Mouse (Mus musculus): ENCODE results near the gene Zc3h10. TPM values are rescaled to one million over a fixed set of nuclear protein-coding genes. Genes with fewer than 3 reads are reported as not detected.
A peak's percentile ranks its signal among the peaks of the same experiment; 100 is the strongest.

The Zc3h10 gene
- polyA plus RNA-seq, 1 experiment from 2014 or later: 16.9 TPM

DNA sequence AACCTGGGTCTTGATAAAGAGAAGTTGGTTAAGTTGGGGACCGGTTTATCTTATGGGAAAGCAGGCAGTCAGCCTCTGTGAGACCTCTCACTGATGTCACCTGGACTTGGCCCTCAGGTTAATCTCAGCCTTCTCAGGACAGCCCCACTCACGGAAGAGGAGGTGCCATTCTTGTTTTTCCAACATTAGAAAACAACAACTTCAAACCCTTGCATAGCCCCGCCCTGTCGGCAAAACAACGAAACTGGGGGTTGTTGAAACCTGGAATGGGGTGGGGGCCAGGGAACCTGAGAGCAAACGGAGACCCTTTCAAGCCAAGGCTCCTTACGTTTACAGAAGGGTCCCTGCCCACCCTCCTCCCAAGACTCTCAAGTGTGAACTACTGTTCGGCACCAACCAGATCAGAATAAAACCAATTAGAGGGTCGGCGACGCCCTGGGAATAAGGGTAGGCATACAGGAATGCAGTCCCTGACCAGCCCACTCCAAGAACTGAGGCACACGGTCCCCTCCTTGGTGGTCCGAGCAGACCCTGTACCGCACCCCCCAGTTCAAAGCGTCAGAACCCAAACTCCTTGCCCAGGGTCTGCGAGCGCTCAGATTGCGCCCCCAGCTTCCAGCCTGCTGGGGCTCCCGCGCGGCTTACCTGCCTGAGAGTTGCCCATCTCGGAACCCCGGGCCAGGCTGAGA, 41.3 kb upstream of the Zc3h10 start:
- Histone ChIP-seq H3K4me3 (replicated peaks; ENCODE audit: low read depth, low read length) (peak overlapping the region; percentile 71), H3K9ac (ENCODE audit: low read depth, low read length) (peak overlapping the region; percentile 65), H3K4me2 (ENCODE audit: low read length) (peak overlapping the region; percentile 99), H3K27ac (peak overlapping the region; percentile 95), H3K4me1 (replicated peaks; ENCODE audit: insufficient read depth, low read length) (peaks cover 3% of the 10 kb centered on the region; the same call in 1 of the 2 replicates), H3K9me3 (replicated peaks; ENCODE audit: low read length) (no peaks in the 10 kb centered on the region), H3K27me3 (ENCODE audit: insufficient read depth, low read length) (no peaks in the 10 kb centered on the region), H3K36me3 (ENCODE audit: insufficient read depth, low read length) (no peaks in the 10 kb centered on the region)
- WGBS: 3% methylated on average over 23 of the region's 23 CpGs
- TF ChIP-seq CTCF (IDR thresholded peaks at IDR 0.05; ENCODE audit: low read depth): no peak
- ATAC-seq (replicated peaks; ENCODE audit: low FRiP score, low read depth) (0 out of 2 replicates have a peak, but pooled peaks have one; percentile 9), DNase-seq (ENCODE audit: low spot score) (no peak)

DNA sequence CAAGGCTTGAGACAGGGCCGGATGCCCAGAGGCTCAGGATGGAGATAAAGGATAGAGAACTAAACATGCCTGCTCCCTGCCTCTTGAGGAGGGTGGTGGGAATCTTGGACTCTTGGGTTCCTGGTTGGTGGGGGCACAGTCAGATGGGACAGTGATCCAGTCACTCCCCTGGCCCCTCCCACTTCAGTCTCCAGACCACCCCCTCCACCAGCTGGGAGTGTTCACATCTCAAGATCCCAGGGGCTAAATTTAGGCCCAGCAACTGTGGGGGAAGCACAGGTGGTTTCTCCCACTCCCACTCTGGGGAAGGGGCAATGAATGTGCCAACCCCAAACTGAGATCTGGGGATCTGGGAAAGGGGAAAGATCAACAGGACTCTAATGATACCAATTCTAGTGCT, 40.6 kb upstream of the Zc3h10 start:
- peaks cover 3% of the 10 kb centered on the region; the same call in 1 of the 2 replicates for H3K4me1 ChIP-seq (replicated peaks; ENCODE audit: insufficient read depth, low read length)
- H3K27ac ChIP-seq: peak overlapping the region; percentile 95
- no peaks in the 10 kb centered on the region for H3K36me3 ChIP-seq (ENCODE audit: insufficient read depth, low read length)
- H3K9ac ChIP-seq (ENCODE audit: low read depth, low read length): no peak overlapping the region
- H3K4me2 ChIP-seq (ENCODE audit: low read length): peak overlapping the region; percentile 99
- peak overlapping the region; percentile 71; the same call in 1 of the 2 replicates for H3K4me3 ChIP-seq (replicated peaks; ENCODE audit: low read depth, low read length)
- no peaks in the 10 kb centered on the region for H3K9me3 ChIP-seq (replicated peaks; ENCODE audit: low read length)
- TF ChIP-seq CTCF (IDR thresholded peaks at IDR 0.05; ENCODE audit: low read depth): no peak
- 71% methylated on average over 1 of the region's 1 CpGs for WGBS
- DNase-seq (ENCODE audit: low spot score) (no peak), ATAC-seq (replicated peaks; ENCODE audit: low FRiP score, low read depth) (no peak)
- no peaks in the 10 kb centered on the region for H3K27me3 ChIP-seq (ENCODE audit: insufficient read depth, low read length)

DNA sequence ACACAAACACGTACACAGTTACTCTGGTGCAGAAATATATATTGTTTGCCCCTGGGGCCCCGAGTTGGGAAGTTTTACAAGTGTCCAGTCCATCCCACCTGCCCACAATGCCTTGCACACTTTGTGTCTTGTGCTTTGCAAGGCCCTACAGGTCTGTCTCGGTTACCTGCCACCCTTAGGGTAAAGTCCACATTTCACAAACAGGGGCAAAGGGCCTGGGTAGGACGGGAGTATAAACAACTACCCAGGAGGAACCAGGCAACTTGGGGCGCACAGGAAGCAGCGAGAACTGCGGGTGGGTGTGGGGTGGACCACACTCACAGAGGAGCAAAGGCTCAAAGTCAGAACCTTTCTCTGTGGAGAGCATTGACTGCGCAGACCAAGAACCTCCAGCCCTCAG, 40.1 kb upstream of the Zc3h10 start:
- Histone ChIP-seq H3K4me1 (replicated peaks; ENCODE audit: insufficient read depth, low read length) (peaks cover 3% of the 10 kb centered on the region; the same call in 1 of the 2 replicates), H3K9me3 (replicated peaks; ENCODE audit: low read length) (no peaks in the 10 kb centered on the region), H3K4me3 (replicated peaks; ENCODE audit: low read depth, low read length) (no peak overlapping the region; the same call in 1 of the 2 replicates), H3K27ac (peak overlapping the region; percentile 95), H3K4me2 (ENCODE audit: low read length) (peak overlapping the region; percentile 99), H3K9ac (ENCODE audit: low read depth, low read length) (no peak overlapping the region), H3K36me3 (ENCODE audit: insufficient read depth, low read length) (no peaks in the 10 kb centered on the region), H3K27me3 (ENCODE audit: insufficient read depth, low read length) (no peaks in the 10 kb centered on the region)
- no peak for DNase-seq (ENCODE audit: low spot score)
- ATAC-seq (replicated peaks; ENCODE audit: low FRiP score, low read depth): peak; percentile 31
- no peak for TF ChIP-seq CTCF (IDR thresholded peaks at IDR 0.05; ENCODE audit: low read depth)
- 49% methylated on average over 8 of the region's 8 CpGs for WGBS

DNA sequence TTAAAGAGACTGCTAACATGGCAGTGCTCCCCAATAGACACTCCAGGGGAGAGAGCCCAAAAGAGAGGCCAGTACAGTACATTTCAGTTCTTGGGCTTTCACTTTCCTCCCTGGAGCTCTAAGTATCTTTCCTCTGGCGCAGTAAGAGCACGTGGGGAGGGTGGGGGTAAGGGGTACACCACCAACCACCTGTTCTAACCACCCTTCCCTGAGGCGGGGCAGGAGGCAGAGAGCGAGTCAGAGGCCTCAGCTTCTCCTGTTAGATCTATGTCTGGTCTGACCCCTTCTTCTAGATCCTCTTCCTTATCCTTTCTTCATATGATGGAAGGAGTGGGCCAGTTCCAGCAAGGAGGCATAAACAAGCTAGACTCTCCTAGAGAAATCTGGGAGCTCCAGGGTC, 39.5 kb upstream of the Zc3h10 start:
- DNase-seq (ENCODE audit: low spot score) (no peak), ATAC-seq (replicated peaks; ENCODE audit: low FRiP score, low read depth) (no peak)
- 63% methylated on average over 4 of the region's 4 CpGs for WGBS
- Histone ChIP-seq H3K4me1 (replicated peaks; ENCODE audit: insufficient read depth, low read length) (peaks cover 3% of the 10 kb centered on the region; the same call in 1 of the 2 replicates), H3K4me3 (replicated peaks; ENCODE audit: low read depth, low read length) (no peak overlapping the region), H3K4me2 (ENCODE audit: low read length) (no peak overlapping the region), H3K9ac (ENCODE audit: low read depth, low read length) (peak overlapping the region; percentile 27; the same call in 1 of the 2 replicates), H3K36me3 (ENCODE audit: insufficient read depth, low read length) (no peaks in the 10 kb centered on the region), H3K27ac (no peak overlapping the region), H3K27me3 (ENCODE audit: insufficient read depth, low read length) (no peaks in the 10 kb centered on the region), H3K9me3 (replicated peaks; ENCODE audit: low read length) (no peaks in the 10 kb centered on the region)
- TF ChIP-seq CTCF (IDR thresholded peaks at IDR 0.05; ENCODE audit: low read depth): no peak

DNA sequence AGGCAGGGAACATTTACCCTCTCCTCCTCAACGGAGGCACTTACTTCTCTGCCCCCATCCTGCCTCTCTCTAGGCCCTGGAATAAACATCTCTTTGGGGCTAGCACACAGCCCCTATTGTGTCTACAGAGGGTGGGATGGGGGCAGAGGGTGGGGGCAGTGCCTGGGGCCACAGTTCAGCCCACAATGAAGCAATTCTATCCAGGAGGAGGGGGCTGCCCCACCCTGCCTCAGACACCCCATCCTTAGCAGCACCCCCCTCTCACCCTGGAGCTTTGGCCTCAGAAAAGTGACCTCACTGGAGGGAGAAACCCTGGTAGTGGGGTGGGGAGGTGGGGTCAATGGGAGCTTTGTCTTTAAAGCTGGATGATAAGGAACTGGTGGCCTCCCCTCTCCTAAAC, 39.0 kb upstream of the Zc3h10 start:
- DNase-seq (ENCODE audit: low spot score) (no peak), ATAC-seq (replicated peaks; ENCODE audit: low FRiP score, low read depth) (no peak)
- WGBS: 17% methylated on average over 1 of the region's 1 CpGs
- Histone ChIP-seq H3K4me2 (ENCODE audit: low read length) (no peak overlapping the region), H3K27ac (no peak overlapping the region), H3K36me3 (ENCODE audit: insufficient read depth, low read length) (no peaks in the 10 kb centered on the region), H3K9ac (ENCODE audit: low read depth, low read length) (no peak overlapping the region), H3K9me3 (replicated peaks; ENCODE audit: low read length) (no peaks in the 10 kb centered on the region), H3K27me3 (ENCODE audit: insufficient read depth, low read length) (no peaks in the 10 kb centered on the region), H3K4me1 (replicated peaks; ENCODE audit: insufficient read depth, low read length) (peaks cover 3% of the 10 kb centered on the region; the same call in 1 of the 2 replicates), H3K4me3 (replicated peaks; ENCODE audit: low read depth, low read length) (no peak overlapping the region)
- no peak for TF ChIP-seq CTCF (IDR thresholded peaks at IDR 0.05; ENCODE audit: low read depth)

DNA sequence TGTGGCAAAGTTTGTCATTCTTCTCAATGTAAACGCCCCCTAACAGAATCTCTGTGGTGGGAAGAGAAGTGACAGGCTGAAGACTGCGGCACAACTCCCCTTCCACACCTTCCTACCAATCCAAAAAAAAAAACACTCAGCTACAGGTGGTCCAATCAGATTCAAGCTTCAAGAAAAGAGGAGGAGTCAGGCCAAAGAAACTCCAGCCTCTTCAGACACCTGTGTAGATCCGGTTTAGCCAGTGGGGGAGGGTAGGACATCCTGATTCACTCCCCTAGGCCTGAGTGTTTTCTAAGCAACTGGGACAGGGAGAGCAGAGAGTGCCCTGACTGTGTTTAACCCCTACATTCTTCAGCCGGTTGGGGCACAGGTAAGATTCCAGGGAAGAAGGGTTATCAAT, 36.8 kb upstream of the Zc3h10 start:
- Histone ChIP-seq H3K9me3 (replicated peaks; ENCODE audit: low read length) (no peaks in the 10 kb centered on the region), H3K4me3 (replicated peaks; ENCODE audit: low read depth, low read length) (no peak overlapping the region), H3K27me3 (ENCODE audit: insufficient read depth, low read length) (no peaks in the 10 kb centered on the region), H3K4me2 (ENCODE audit: low read length) (peak overlapping the region; percentile 8), H3K4me1 (replicated peaks; ENCODE audit: insufficient read depth, low read length) (peaks cover 3% of the 10 kb centered on the region; the same call in 1 of the 2 replicates), H3K27ac (peak overlapping the region; percentile 70), H3K9ac (ENCODE audit: low read depth, low read length) (no peak overlapping the region), H3K36me3 (ENCODE audit: insufficient read depth, low read length) (no peaks in the 10 kb centered on the region)
- no peak for TF ChIP-seq CTCF (IDR thresholded peaks at IDR 0.05; ENCODE audit: low read depth)
- ATAC-seq (replicated peaks; ENCODE audit: low FRiP score, low read depth): peak; percentile 63
- 10% methylated on average over 4 of the region's 4 CpGs for WGBS
- peak; percentile 52 for DNase-seq (ENCODE audit: low spot score)
